Mouse (Mus musculus) cerebellum, adult 2 months (tissue): ENCODE measurements around the gene Pitx2.

Experiments used
- CTCF ChIP-seq: fragments of 200-500 bp; IDR thresholded peaks from 2 replicates; pipeline ENCODE4 v1.5.1; 2011; ENCODE audit warnings: low read depth, mild to moderate bottlenecking, control low read depth, low read length, moderate library complexity, borderline replicate concordance; ENCODE audit not compliant: insufficient read depth
- POLR2A ChIP-seq: fragments of 200-500 bp; IDR thresholded peaks from 2 replicates; pipeline ENCODE4 v1.6.1; 2011; ENCODE audit warnings: low read length, control low read depth, borderline replicate concordance; ENCODE audit not compliant: insufficient read depth

DNA sequence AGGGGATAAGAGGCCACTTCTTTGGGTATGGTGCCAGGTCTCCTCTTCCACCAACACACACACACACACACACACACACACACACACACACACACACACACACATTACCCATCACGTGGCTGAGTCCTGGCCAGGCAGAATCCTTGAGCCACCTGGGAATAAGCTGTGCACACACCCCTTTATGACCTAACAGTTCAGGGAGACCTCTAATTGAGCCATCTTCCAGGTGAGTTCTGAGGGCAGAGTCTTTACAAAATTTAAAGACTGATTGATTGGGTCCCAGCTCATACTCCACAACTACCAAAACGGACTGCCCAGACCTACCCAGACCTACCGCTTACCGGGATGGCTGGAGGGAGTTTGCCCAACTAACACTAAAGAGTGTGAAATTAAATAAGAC lies 10.1 kb downstream of the Pitx2 start:
- no peak for TF ChIP-seq POLR2A
- TF ChIP-seq CTCF = no peak
